Mouse (Mus musculus): ENCODE results near the gene Chmp1a. TPM values are rescaled to one million over a fixed set of nuclear protein-coding genes. Genes with fewer than 3 reads are reported as not detected.
"Not testable (repeated sequence)": the region's sequence is repeated elsewhere in the genome, so short reads cannot be mapped to it uniquely, and the experiment has no call there.

Gene Chmp1a
- polyA plus RNA-seq, 1 experiment from 2014 or later: 35.0 TPM

DNA sequence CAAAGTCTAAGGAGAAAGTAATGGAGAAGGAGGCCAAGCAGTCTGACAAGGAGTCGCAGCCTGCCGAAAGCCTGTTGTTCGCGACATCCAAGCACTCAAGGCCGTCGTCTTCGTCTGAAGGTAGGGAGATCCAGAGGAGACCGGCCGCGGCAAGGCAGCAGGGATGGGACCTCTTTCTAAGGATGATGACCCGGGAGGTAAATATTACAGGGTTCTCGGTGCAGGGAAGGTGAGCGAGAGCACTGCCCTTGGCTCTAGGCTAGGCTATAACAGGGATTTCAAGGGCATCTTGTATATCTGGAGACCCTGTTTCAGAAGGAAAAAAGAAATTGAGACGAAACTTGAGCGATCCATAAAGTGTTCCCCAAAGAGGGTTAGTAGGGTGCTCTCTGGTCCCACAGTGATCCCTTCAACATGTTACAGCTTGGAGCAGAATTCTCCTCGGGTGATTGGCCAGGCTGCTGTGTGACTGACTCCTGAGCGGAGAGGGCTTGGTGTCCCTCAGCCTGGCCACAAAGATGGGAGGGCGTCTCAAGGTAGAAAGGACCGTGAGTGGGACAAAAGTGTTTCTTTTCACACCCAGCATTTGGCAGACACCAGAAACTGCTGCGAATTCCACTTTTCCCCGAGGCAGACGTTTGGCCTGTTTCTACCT, 682 bp upstream of the Chmp1a start:
- peaks cover 26% of the 10 kb centered on the region for H3K36me3 ChIP-seq (ENCODE audit: inconsistent target)
- WGBS (ENCODE audit: missing documents): 30% methylated on average over 20 of the region's 22 CpGs
- peaks cover 21% of the 10 kb centered on the region for H3K79me2 ChIP-seq (ENCODE audit: inconsistent target)
- no peak overlapping the region for H3K27ac ChIP-seq
- peak overlapping the region; percentile 28; the same call in 1 of the 2 replicates for H3K4me3 ChIP-seq (ENCODE audit: inconsistent target)

DNA sequence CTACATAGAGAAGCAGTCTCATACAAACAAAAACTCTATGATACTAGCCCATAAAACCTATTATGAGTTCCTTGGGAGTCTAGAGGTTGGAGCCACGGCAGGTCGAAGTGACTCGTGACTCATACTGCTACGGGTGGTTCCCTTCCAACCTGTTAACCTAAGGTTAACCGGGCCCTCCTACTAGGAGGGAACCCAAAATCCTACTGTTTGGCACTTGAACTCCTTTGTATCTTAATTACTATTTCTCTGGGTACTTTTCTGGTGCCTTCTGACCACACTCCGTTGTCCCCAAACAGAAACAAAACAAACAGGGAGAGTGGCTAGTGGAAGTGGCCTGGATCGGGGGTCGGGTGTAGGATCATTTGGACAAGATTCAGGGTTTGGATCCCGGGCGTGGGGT, 687 bp downstream of the Chmp1a start:
- Histone ChIP-seq H3K36me3 (ENCODE audit: inconsistent target) (peaks cover 39% of the 10 kb centered on the region), H3K79me2 (ENCODE audit: inconsistent target) (peaks cover 21% of the 10 kb centered on the region), H3K27ac (peak overlapping the region; percentile 48), H3K4me3 (ENCODE audit: inconsistent target) (peak overlapping the region; percentile 93)
- WGBS (ENCODE audit: missing documents): 17% methylated on average over 10 of the region's 10 CpGs

DNA sequence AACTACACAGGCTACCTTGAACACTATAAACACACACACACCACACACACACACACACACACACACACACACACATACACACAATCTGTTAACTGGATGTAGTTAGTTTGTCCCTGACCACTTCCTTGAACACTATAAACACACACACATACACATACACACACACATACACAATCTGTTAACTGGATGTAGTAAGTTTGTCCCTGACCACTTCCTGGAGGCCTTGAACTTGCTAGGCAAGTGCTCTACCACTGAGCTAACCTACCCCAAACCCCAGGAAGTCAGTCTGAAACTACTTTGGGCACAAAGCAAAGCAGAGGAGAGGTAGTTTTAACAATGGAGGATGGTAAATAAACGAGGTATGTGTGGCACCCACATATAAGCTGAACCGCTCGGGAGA, 9.0 kb downstream of the Chmp1a start:
- Histone ChIP-seq H3K4me3 (ENCODE audit: inconsistent target) (no peak overlapping the region), H3K27ac (no peak overlapping the region), H3K79me2 (ENCODE audit: inconsistent target) (no peaks in the 10 kb centered on the region), H3K36me3 (ENCODE audit: inconsistent target) (peaks cover 30% of the 10 kb centered on the region; the same call in 1 of the 2 replicates)
- 83% methylated on average over 3 of the region's 3 CpGs for WGBS (ENCODE audit: missing documents)

DNA sequence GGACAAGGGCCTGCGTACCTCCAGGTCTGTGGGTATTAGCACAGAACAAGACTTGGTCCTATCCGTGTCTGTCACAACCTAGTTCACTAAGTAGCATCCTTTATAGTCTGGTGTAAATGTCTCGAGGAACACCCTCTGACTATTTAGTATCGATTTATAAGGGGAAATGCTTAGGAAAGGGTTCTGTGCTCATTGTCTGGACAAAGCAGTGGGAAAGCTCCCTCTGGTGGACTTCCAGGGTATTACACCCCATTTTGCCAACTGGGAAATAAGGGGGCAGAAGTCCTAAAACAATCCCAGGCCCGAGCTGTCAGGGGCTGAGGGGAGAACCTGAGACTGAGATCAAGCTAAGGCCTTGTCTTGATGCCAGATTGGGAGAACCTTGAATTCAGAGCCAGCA, 10.3 kb downstream of the Chmp1a start:
- 27% methylated on average over 5 of the region's 5 CpGs for WGBS (ENCODE audit: missing documents)
- H3K4me3 ChIP-seq (ENCODE audit: inconsistent target): no peak overlapping the region
- peaks cover 17% of the 10 kb centered on the region; the same call in 1 of the 2 replicates for H3K36me3 ChIP-seq (ENCODE audit: inconsistent target)

DNA sequence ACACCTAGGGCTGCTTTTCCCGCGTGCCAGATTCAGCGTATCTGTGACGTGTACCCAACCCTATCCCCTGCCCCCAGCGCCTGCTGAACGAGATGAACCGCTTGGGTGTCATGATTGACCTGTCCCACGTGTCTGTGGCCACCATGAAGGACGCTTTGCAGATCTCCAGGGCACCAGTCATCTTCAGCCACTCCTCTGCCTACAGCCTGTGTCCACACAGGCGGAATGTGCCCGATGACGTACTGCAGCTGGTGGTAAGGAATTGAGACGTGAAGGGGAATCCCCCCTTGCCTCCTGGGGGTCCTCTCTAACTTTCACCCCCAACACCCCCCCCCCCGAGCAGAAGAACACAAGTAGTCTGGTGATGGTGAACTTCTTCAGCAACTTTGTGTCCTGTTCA, 12.7 kb downstream of the Chmp1a start:
- Histone ChIP-seq H3K27ac (no peak overlapping the region), H3K36me3 (ENCODE audit: inconsistent target) (no peaks in the 10 kb centered on the region), H3K4me3 (ENCODE audit: inconsistent target) (no peak overlapping the region), H3K79me2 (ENCODE audit: inconsistent target) (no peaks in the 10 kb centered on the region)
- 71% methylated on average over 13 of the region's 14 CpGs for WGBS (ENCODE audit: missing documents)

More for the DNA sequence above, 10.3 kb downstream of the Chmp1a start:
- H3K27ac ChIP-seq: no peak overlapping the region
- H3K79me2 ChIP-seq (ENCODE audit: inconsistent target): no peaks in the 10 kb centered on the region

DNA sequence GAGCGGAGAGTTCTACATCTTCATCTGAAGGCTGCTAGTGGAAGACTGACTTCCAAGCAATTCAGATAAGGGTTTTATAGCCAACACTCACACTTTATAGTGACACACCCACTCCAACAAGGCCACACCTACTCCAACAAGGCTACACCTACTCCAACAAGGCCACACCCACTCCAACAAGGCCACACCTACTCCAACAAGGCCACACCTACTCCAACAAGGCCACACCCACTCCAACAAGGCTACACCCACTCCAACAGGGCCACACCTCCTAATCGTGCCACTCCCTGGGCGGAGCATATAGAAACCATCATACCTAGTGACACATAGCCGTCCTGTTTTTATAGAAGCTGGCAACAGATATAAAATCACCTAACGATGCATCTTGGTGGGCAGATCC, 15.5 kb downstream of the Chmp1a start:
- 81% methylated on average over 5 of the region's 5 CpGs for WGBS (ENCODE audit: missing documents)
- not testable (repeated sequence) for H3K79me2 ChIP-seq (ENCODE audit: inconsistent target); H3K36me3 ChIP-seq (ENCODE audit: inconsistent target); H3K27ac ChIP-seq; H3K4me3 ChIP-seq (ENCODE audit: inconsistent target)

DNA sequence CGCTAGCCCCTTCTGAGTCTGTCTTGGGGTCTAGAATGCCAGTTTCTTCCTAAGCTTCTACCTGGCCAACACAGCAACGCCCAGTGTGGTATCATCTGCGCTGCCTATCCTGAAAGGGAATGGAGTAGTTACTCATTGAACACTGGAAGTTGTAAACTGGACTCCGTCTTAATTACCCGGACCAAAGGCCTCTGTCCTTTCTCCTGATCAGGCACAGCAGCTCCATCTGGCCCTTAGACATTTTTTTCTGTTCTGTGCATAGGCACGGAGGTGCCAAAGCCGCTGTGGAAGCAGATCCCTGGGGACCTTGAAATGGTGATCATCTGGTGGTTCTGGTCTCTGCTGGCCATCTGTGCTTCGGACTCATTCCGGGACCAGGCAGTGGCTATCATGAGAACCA, 18.8 kb downstream of the Chmp1a start:
- WGBS (ENCODE audit: missing documents): 90% methylated on average over 9 of the region's 9 CpGs
- Histone ChIP-seq H3K4me3 (ENCODE audit: inconsistent target) (no peak overlapping the region), H3K79me2 (ENCODE audit: inconsistent target) (no peaks in the 10 kb centered on the region), H3K36me3 (ENCODE audit: inconsistent target) (no peaks in the 10 kb centered on the region), H3K27ac (no peak overlapping the region)

DNA sequence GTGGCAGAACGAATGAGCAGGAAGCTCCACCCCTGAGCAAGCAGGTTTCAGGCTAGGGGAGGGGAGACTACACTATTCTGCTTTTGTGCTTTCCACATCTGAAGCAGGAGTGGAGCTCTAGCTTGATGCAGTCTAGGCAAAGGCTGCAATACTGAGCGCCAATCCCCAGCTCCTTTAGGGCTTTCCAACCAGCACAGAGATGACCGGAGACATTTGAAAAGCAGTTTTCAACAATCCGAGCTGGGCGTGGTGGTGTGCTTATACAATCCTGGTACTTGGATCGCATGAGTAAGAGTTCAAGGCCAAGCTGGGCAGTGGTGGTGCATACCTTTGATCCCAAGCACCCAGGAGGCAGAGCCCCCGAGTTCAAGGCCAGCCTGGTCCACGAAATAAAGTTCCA, 20.7 kb downstream of the Chmp1a start:
- 73% methylated on average over 7 of the region's 8 CpGs for WGBS (ENCODE audit: missing documents)
- Histone ChIP-seq H3K27ac (no peak overlapping the region), H3K4me3 (ENCODE audit: inconsistent target) (no peak overlapping the region), H3K36me3 (ENCODE audit: inconsistent target) (no peaks in the 10 kb centered on the region), H3K79me2 (ENCODE audit: inconsistent target) (no peaks in the 10 kb centered on the region)

DNA sequence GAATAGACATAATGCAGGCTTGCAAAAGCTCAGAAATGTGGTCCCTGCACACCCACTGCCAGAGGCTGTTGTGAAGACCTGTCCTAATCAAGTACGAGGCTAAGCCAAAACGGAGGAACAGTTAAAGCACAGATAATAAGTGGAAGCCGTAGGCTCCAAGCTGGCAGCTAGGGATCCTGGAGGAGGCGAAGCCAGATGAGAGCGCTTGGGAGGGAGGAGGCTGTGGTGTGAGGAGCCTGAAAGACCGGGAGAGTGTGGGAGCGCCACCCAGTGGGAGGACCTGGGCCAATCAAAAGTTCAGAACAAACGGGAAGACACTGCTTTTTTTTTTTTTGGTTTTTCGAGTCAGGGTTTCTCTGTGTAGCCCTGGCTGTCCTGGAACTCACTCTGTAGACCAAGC, 21.9 kb downstream of the Chmp1a start:
- H3K27ac ChIP-seq: no peak overlapping the region
- H3K79me2 ChIP-seq (ENCODE audit: inconsistent target): no peaks in the 10 kb centered on the region
- H3K36me3 ChIP-seq (ENCODE audit: inconsistent target): no peaks in the 10 kb centered on the region
- 4% methylated on average over 9 of the region's 9 CpGs for WGBS (ENCODE audit: missing documents)
- no peak overlapping the region for H3K4me3 ChIP-seq (ENCODE audit: inconsistent target)

DNA sequence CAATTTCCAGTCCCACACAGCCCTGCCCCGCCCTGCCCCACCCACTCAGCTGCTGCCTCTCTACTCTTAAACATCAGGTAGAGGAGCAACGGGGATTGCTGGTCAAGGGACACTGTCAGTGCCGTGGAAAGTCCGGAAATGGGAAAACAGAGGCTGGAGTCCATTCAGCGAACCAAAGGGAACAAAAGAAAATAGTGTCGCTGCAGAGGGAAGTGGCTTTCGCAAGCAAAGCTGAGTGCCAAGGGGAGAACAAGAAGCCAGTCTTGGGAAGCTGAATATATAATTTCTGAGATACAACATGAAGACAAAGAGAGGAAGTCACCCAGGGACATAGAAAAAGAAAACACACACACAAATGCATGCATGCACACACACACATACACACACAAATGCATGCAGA, 23.7 kb downstream of the Chmp1a start:
- Histone ChIP-seq H3K4me3 (ENCODE audit: inconsistent target) (no peak overlapping the region), H3K27ac (no peak overlapping the region), H3K79me2 (ENCODE audit: inconsistent target) (no peaks in the 10 kb centered on the region), H3K36me3 (ENCODE audit: inconsistent target) (no peaks in the 10 kb centered on the region)
- 45% methylated on average over 7 of the region's 7 CpGs for WGBS (ENCODE audit: missing documents)

DNA sequence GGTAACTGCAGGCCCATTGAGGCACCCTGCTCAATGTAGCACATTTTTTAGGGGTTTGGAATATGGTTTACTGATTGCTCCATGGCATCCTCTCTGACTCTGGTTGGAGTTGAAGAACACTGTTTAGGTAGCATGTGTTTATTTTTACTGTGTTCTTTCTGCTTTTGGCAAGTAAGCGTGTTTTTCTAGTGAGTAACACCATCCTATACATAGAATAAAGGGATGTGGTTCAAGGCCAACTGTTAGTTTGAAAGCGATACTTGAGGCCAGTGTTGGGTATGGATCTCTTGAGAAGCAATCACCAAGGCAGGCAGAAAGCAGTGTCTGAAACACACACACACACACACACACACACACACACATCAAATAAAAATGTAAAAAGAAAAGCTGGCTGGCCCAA, 24.6 kb downstream of the Chmp1a start:
- H3K36me3 ChIP-seq (ENCODE audit: inconsistent target): no peaks in the 10 kb centered on the region
- H3K79me2 ChIP-seq (ENCODE audit: inconsistent target): no peaks in the 10 kb centered on the region
- WGBS (ENCODE audit: missing documents): 84% methylated on average over 2 of the region's 2 CpGs
- no peak overlapping the region for H3K27ac ChIP-seq
- no peak overlapping the region for H3K4me3 ChIP-seq (ENCODE audit: inconsistent target)

DNA sequence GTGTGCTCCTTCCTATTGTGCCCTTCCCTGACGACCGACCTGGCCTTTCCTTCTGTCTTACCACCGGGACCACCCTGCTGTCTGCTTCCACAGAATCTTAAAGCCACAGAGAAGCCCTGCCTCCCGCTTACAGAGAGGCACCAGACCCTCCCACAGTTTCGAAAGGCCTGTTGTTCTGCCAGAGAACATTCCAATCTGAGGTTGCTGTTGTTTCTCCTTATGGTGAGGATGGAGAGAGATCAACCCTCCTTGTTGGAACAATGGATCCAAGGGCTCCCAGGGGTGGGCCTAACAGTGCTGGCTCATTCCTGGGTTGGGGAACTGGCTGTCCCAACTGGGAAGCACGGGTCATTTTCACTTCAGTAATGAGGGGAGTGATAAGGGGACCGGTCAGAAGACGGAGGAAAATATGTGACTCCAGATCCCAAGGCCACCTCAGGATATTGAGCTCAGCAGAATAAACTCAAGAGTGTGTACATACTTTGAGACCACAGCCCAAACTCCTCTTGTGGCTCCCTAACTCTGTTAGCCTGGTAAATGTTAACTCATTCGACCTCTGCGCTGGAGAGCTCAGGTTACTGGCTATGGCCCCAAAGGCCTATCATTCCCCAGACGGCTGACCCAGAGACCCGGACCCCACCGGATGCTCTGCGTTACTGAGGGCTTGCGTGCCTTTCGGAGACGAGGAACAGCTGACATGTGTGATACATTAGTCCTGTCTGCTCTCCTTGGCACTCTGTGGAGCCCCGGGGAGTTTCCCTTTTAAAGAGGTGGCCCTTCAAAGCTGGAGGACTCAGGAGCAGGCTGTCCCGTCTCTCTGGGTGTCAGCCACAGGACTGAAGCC, 26.8 kb downstream of the Chmp1a start, which contains the start of gene Dpep1:
TSS of gene Dpep1 (plus strand) at position 677 of the 844 bp plus-strand sequence.
- 79% methylated on average over 19 of the region's 19 CpGs for WGBS (ENCODE audit: missing documents)
- Histone ChIP-seq H3K27ac (no peak within 1 kb of the TSS), H3K36me3 (ENCODE audit: inconsistent target) (no peaks in the 10 kb centered on the region), H3K4me3 (ENCODE audit: inconsistent target) (no peak within 1 kb of the TSS), H3K79me2 (ENCODE audit: inconsistent target) (no peaks in the 10 kb centered on the region)

DNA sequence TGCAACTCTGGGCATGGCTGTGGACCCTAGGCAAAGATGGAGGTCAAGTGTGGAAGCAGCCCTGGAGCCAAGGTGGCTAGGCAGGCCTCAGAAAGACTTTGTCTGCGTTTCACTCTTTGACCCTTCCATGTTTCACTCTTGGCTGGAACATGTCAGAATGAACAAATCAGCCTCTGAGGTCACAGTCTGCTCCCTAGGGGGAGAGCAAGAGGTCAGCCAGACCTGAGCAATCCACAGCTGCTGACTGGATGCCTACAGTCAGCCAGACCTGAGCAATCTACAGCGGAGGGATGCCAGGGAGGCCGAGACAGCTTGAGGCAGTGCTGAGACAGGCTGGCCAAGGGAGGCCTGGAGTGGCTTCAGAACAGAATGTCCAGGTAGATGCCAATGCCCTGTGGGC, 31.2 kb downstream of the Chmp1a start:
- Histone ChIP-seq H3K4me3 (ENCODE audit: inconsistent target) (no peak overlapping the region), H3K27ac (no peak overlapping the region), H3K79me2 (ENCODE audit: inconsistent target) (no peaks in the 10 kb centered on the region), H3K36me3 (ENCODE audit: inconsistent target) (no peaks in the 10 kb centered on the region)
- WGBS (ENCODE audit: missing documents): 81% methylated on average over 3 of the region's 3 CpGs

DNA sequence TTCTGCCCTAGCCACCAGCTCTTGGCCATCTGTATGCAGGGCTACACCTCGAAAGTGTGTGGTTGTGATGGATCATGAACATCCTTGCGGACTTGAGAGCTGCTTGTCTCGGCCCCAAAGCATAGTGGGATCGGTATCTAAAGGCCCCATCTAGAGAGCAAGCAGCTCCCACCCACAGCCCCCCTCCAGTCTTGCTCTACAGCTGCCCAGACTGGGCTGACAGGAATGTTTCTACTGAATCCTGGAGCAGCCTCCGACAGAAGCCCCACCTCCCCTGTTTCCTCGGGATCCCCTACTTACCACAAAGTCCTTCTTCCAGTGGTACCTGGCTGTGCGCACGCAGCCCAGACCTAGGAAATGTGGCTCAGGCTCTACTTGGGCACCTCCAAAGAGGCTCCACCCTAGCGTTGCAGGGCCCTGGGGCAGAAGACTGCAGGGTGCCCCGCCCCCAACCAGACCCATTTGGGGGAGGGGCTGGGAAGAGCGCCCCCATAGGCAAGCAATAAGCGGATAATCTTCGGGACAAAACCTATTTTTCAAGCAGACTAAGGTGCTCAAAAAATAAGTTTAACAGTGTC, 54.6 kb downstream of the Chmp1a start, which contains the start of gene Sult5a1:
TSS of gene Sult5a1 (minus strand) at position 428 of the 578 bp plus-strand sequence.
- H3K4me3 ChIP-seq (ENCODE audit: inconsistent target): no peak within 1 kb of the TSS
- no peaks in the 10 kb centered on the region for H3K79me2 ChIP-seq (ENCODE audit: inconsistent target)
- 63% methylated on average over 12 of the region's 13 CpGs for WGBS (ENCODE audit: missing documents)
- no peaks in the 10 kb centered on the region for H3K36me3 ChIP-seq (ENCODE audit: inconsistent target)
- H3K27ac ChIP-seq: no peak within 1 kb of the TSS

Data from macrophage (primary cell).